Mouse (Mus musculus): Measurements from ENCODE around the gene Ctnna2.

The Ctnna2 gene

DNA sequence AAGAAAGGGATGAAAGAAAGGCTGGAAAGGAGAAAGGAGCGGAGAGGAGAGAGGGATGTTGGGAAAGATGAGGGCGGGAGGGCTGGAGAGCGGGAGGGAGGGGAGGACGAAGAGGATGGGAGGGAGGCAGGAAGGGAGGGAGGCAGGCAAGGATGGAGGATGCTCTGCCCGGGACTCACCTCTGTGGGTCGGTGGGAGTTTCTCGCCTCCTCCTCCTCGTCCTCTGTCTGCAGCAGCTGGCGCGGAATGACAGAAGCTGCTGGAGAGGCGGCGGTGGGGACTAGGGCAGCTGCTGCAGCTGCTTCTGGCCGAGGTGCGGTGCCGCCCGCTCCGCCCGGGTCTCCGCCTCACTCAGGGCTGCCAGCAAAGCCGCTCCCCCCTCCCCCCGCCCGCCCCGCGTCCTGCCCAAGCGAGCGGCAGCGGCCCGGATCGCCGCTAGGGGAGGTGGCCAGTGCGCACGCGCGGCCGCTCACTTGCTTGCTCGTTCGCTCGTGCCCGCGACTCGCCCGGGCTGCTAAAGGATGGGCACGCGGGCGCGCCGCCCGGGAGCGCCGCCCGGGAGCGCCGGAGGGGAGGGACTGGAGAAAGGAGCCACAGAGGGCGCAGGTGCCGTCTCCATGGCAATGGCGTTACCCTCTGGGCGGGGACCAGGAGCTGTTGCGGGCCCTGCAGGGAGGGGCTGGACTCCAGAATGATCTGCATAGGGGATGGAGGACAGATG, at the start of gene Ctnna2:
Gene Ctnna2, minus strand, starts transcription at position 459 of the 721 bp plus-strand sequence.
- DNase-seq, result peak; percentile 95

DNA sequence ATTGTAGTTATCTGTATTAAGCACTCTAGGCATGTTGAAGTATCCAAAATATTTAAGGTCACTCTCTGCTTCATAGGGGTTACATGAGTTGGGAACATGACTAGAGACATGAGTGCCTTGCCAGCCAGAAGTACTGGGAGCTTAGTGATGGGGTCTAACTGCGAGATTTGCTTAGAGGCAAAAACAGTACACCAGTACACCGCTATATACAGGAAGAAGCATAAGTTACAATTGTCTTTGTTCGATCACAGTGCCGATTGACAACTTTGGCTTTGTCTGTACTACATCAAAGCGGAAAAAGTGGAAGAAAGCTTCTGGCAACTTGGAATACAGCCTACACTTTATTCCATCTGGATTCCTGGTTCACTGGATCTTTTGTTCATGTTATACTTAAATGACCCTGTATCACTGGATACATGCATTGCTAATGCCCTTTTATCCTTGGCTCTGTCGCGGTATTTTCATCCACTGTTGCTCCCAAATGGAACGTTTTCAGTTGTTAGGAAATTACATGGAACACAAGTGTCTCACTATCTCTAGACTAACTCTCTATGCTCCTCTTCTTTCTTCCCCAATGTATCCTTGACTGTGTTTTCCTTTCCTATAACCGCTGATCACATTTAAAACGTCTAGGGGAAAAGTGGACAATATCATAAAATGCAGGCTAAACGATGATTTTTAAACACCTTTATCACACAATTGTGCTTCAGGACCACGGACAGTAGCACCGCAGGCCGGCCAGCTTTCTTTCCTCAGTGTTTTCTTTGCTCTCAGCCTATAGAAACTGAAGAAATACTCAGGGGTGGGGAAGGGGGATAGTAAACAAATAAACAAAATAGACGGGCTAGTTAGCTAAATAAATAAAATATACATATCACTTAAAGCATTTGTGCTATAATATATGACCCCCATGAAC, 896 bp upstream of the Ctnna2 start:
- no peak for DNase-seq

DNA sequence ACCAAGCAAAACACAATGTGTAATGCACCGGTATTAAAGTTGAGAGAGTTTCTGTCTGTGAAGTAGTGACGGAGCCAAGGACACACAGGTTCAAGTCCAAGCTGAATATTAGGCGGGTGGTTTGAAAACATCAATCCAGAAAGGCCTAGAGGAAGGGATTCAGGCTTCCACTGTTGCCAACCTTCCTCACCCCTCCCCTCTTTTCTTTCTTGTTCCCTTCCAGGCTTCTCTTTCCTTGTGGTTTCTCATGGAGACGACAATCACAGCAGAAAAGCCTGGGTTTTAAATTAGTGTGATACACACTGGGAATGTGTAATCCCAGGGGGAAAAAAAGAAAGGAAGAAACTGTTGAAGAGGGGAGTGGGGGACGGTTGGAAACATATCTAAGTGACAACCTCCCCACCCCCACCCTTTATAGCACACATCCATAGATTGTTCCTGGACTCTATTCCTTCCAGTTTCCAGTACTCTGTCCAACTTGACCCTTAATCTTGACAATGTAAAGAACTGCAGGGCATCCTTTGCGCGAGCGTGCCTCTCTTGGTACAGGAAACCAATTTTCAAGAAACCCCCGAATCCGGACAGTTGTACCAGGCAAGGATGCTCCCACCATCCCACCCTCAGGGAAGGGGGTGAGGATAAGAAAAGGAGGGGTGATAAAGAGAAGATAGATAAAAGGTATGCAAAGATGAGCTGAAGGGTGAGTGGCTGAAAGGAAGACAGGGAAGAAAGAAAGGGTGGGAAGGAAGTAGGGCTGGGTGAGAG, 841 bp downstream of the Ctnna2 start:
- peak; percentile 10 for DNase-seq

DNA sequence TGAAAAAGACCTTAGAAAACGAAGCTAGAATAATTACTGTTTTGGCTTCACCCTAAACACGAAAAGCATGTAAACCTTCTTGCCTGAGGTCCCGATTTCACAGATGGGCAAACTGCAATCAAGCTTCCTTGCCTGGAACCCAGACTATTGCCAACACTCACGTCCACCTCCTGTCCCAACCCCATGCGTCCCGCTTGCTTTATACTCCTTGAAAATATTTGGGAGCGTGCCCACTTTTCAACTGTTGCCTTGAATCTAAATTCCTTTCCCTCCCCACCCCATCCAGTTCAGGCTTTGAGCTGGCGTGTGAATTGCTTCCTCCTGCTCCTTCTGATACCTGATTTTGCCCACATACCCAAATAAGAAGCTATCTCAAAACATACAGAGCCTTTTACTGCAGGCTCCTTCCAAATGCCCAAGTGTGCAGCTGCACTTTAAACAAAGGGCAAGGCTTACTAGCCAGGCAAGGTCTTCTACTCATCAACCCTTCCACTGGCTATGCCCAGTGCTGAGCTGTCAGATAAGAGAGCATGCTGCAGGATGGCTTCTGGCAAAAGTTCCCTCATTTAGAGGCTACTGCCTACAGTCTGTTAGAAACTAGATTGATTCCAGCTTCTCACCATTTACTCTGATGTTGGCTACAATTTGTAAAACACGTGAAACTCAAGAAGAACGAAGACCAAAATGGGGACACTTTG, 8.8 kb downstream of the Ctnna2 start:
- DNase-seq, result no peak

DNA sequence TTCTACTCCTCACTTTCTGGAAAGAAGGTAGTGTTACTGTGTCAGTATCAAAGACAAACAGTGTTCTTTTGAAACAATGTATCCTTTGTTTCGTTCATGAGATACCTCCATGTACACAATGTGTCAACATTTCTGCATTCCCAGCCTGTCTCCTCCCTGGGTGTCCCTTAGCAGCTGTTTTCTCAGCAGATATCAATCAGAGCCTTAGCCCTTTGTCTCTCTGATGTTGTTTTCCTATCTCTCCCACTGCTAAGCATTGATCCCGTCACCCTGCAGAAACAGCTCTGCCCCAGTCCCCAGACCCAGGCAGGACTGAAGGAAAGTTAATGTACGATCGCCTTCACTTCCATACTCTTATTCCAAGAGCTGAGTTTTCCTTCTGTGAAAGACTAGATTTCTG, 9.7 kb downstream of the Ctnna2 start:
- no peak for DNase-seq

DNA sequence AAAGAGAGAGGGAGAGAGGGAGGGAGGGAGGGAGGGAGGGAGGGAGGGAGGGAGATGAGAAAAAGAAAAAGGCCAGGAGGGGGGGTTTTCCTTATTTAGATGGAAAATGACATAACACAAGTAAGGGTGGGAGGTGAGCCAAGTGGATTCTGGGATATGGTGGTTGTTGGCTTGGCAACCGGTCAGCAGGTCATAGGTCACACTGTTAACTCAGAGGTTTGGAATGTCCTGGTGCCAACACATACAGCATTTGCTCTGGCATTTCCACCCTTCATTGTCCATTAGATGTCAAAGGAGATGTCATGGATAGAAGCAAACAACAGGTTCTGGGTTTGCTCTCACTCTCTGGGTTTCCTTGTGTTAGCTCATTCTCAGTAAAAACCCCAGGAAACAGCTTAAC, 17.5 kb downstream of the Ctnna2 start:
- DNase-seq, result no peak

DNA sequence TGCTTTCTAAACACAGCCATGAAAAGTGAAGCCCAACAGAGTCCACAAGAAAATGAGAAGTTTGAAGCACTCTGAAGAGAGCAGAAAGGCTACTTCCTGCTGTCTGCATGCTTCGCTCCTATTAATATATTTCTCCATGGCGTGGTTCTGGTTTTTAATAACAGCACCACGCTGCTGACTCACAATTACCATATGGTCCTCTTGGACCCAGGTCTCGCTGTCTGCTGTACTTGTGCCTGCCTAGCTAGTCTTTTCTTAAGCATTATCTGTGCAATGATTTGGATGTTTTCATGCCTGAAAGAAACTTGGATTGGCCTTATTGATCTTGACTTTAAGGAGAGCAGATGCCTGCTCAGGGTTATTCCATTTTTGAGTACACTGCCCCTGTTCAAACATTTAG, 28.2 kb downstream of the Ctnna2 start:
- no peak for DNase-seq

DNA sequence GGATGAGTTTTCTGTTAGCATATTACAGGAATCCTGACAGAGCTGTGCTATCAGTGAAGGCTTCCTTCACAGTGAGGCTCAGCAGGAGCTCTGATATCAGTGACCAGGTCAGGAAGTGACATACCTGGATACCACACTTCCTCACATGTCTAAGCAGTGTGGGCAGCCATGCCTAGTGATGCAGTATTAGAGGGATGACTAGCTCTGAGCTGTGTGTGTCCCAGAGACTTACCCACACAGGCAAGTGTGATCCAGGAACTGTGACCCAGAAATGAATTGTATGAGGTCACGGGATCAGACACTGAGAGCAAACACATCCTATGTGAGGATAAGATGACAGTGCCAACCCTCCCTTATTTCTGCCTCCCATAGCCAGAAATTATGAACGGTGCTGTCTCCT, 28.8 kb downstream of the Ctnna2 start:
- DNase-seq, result no peak

DNA sequence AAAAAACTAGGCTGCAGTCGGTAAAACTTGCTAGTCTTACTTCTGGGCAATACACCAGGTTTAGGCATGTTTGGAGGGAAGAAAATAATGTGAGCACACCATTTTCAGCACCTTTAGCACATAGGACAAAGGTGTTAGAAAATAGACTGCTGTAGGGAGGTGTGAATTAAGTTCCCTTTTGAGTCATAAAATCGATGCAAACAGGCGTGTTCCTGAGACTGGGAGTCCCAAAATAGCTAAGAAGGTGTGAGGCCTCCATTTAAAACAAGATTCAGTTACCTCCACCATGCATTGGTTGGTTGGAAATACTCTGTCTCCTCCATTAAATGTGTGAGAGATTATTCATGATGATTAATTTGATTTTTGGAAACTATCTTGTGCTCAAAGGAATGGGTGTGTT, 50.1 kb downstream of the Ctnna2 start:
- DNase-seq, result no peak

DNA sequence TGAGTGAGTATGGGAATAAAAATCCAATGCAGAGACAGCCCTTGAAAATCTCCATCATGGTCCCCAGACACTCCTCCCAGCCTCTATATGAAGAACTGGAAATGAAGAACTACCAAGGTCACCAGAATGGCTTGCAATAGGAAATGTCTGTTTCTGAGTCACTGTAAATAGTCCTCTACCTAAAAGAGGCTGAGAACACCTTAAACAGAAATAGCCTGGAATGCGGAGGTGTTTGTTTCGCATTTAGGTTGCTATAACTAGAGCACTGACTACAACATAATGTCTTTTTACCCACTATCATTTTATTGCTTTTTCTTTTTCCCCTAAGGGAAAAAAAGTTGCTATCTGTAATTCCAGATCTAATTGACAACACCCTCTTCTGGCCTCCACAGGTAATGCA, 106.3 kb downstream of the Ctnna2 start:
- DNase-seq, result no peak

DNA sequence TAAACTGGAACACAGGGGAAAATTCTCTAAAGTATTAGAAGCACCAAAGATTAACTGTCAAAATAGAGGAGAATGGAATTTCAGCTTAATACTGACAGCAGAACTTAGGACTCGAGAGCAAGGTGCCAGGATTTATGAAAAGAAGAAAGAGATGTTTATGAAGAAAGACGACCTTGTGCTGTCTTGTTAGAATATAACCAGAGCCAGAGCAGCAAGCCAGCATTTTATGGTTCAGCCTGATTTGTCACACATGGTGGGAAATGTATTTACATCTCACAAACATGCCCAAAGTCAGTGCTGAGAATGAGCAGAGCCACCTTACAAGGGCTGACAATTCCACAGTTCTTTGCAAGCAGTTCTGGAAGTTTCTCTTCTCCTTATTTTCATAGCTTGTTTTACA, 110.2 kb downstream of the Ctnna2 start:
- no peak for DNase-seq

DNA sequence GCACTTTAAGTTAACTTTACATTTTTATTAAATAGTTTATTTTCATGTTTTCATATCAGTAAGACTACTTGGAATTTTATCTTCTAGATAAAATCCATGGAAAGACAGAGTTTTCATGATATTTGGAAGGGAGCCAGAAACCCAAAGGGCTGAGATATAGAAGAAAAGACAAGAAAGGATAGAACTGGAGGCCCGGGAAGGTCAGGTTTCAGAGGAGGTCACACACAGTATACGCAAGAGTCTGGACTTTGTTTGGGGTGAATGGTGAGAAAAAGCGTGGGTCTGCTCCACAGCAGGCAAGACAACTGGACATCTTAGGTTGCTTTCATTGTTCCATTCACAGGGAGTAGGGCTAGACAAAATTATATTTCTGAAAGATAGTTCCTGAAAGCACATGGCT, 111.4 kb downstream of the Ctnna2 start:
- no peak for DNase-seq

DNA sequence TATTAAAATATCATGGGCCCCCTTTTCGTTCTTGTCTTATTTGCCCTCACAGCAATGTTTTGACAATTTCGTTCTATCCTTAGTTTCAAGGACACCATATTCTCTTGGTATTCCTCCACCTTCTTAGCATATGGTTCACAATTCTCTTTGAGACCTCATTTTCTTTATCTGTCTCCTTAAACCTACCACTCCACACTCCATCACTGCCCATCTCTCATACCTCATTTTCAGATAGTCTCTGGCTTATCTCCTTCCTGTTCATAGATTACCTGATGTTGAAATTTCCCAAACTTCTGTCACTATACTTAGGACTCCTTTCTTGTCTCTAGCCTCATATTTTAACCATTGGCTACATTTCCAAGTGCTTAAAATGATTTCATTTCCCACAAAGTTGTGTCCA, 116.1 kb downstream of the Ctnna2 start:
- DNase-seq, result no peak

DNA sequence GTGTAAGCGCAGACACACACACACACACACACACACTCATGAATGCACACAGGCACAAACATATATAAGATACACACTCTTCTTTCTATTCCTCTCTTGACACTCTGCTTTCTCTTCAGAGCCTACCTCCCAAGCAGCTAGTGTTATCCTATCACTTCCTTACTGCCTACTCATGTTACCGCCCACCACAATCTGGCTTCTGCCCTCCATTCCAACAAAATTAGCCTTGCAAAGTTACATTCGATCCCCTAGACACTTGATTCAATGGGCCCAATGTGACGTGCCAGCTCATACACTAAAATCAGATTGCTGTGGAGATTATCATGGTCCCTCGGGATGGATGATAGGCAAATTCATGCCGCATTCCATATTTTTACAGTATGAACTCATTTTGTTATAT, 116.7 kb downstream of the Ctnna2 start:
- peak; percentile 75 for DNase-seq

DNA sequence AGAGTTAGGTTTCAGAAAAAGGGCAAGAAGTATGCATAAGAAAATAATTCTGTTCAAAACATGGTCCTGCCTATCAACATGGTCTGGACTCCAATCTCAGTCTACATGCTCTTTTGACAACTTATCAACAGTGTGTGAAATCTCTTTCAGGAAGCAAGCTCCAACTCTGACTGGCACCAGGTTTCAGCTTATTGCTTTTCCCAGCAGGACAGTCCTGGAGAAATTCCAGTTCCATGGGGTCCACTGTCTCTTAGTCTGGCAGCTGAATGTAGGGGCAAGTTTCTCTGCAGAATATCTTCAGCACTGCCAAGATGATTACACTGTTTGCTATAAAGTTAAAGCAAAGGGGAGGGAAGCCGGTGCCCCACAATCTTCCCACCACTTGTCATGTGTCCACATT, 130.1 kb downstream of the Ctnna2 start:
- DNase-seq, result no peak

DNA sequence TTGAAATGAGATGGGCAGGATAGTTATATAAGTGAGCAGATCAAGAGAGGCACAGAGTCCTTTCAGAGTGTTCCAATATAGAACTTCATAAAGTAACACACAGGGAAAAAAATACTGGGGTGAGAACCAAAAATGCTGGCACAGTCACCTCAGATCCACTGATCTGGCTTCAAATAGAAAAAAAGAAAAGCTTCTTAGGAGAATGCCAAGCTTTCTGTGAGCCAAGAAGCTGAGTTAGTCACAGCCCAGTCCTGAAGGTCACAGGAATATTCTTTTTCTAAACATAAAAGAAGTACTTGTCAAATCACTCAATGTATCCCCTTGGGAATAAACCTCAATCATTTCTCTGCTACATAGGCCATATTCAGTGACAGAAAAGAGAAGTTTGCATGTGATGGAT, 130.7 kb downstream of the Ctnna2 start:
- no peak for DNase-seq

DNA sequence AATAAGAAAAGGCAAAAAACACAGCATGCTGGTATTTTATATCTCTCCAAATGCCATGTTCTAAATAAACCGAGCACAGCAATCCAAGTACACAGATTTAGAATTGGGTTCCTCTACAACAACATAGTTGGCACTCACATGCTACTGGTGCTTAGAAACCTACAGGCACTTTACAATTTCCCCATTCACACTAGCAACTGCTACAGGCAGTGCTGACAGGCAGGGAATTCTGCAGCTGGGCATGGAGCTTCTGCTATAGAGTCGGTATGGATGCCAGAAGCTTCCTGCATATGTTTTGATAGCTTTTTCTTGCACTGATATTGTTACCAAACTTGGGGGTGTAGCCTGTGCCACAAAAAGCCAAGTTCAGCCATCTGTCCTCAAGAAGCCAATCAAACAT, 131.8 kb downstream of the Ctnna2 start:
- peak; percentile 31 for DNase-seq

DNA sequence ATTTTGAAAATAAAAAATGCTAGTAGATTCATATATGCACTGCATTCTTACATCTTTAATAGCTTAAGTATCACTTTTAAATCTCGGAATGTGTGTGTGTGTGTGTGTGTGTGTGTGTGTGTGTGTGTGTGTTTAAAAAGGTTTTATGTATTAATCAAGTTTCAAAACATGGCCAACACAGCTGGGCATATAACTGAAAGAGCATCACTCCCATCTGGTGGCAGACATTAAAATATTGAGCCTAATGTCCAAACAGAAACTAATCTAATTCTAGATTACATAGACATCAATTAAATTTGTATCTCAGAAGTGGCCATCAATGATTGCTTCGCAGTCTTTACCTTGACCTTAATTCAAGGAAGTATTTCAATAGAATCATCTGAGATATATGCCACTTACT, 140.4 kb downstream of the Ctnna2 start:
- DNase-seq, result no peak

DNA sequence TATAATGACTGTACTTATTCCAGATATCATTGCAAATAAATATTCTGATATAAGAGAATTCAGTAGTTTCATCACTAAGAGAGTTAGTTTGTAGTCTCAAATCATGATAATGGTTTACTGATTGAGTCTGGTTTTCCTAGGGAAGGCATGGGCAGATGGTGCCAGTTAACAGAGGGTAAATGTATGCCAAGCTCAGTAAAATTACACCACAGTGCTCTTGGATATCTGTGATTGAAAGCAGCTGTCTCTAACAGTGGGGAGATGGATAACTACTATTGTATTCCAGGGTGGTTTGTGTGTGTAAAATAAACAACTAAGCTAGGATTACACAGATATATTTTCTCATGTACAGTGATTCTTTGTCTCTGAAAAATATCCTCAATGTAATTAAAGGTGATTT, 140.8 kb downstream of the Ctnna2 start:
- DNase-seq, result no peak

DNA sequence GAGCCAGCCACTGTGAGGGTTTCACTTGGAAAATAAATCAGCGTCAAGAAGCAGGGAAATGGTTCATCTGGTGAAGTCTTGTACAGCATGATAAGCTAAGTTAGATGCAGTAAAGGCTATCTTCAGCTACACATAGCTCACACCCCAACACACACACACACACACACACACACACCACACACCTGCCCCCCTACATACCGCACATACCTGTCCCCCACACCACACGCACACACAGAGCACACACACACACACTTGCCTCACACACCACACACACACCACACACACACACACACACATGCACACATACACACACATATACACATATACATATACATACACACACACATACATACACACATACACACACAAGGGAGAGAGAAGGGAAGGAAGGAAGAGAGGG, 142.0 kb downstream of the Ctnna2 start:
- no peak for DNase-seq

DNA sequence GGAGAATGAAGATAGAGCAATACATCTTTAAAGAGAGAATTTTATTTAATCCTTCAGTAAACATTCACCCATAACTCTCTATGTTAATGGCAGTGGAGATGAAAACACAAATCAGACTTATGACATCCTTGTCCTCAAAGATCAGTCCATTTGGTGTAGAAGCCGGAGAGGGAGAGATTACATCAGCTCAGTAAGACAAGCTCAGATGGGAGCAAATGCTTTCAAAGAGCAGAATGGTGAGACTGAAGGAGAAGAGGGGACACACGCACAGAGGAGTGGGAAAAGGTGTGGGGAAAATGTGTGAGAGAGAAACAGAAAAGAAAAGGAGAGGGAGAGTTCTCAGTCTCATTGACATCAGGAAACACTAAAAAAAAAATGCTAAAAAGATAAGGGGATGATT, 144.8 kb downstream of the Ctnna2 start:
- DNase-seq, result no peak

DNA sequence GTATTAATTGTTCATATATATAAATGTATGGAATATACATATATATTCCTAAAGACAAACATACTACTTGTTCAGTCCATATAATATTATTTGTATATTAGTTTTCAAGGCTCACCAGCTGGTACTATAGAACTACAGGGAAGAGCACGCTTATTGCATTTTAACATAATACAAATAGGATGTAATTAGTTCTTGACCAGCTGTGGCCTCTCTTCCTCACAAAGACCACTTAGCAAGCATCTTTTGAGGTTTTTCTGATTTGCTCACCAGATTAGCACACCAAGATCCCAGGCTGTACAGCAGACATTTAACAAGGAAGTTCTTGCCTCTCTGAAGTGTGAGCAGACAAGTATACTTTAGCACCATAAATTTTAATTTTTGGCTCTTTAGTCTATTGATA, 152.0 kb downstream of the Ctnna2 start:
- DNase-seq, result no peak

DNA sequence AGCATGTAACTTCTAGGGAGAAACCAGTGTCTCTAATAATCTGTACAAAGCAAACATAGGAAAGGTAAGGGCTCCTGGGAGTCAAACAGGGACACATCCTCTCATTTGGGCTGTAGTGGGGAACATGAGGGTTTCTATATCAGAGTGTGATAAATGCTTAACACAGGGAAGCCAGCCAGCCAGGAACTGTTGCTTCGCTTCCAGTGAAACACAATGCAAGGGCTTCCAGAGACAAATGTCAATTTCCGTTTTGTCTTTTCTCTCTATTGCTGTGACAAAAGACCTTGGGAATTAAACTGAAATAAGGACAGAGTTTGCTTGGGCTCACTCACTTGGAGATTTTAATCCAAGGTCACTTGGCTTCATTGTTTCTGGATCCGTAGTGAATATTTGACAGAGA, 162.4 kb downstream of the Ctnna2 start:
- no peak for DNase-seq

All from right cerebral cortex, postnatal 25 days (tissue).